Mouse (Mus musculus) adrenal gland, adult 8-10 months (tissue): ENCODE data around the gene Abcc4. TPM values are rescaled to one million over a fixed set of nuclear protein-coding genes. Genes with fewer than 3 reads are reported as not detected.
"Not testable (repeated sequence)": the region's sequence is repeated elsewhere in the genome, so short reads cannot be mapped to it uniquely, and the experiment has no call there.

Experiments
- DNase-seq: peaks from one replicate; pipeline ENCODE4 v3.0.0; 2022
- total RNA-seq, 4 experiments: library from RNA; stranded (reverse); gene quantifications; 2 replicates each; pipeline ENCODE4 v1.2.4; 2022

The Abcc4 gene
- total RNA-seq, 4 experiments from 2014 or later, result 19.4 to 27.3 (median 22.7) TPM

- DNase-seq, result no peak
Measured at GRCm38 (mm10) chr14:118676308-118676994, 29.6 kb downstream of the Abcc4 start.

GRCm38 (mm10) chr14:118674705-118675139, 31.3 kb downstream of the Abcc4 start:
- DNase-seq, result peak; percentile 34

- no peak for DNase-seq
Measured at GRCm38 (mm10) chr14:118674224-118674623, 31.8 kb downstream of the Abcc4 start.

GRCm38 (mm10) chr14:118673501-118673900, 32.5 kb downstream of the Abcc4 start:
- DNase-seq, result no peak

GRCm38 (mm10) chr14:118672931-118673330, 33.1 kb downstream of the Abcc4 start:
- not testable (repeated sequence) for DNase-seq

GRCm38 (mm10) chr14:118667499-118667898, 38.5 kb downstream of the Abcc4 start:
- no peak for DNase-seq

- DNase-seq, result no peak
Measured at GRCm38 (mm10) chr14:118664661-118665060, 41.4 kb downstream of the Abcc4 start.

- DNase-seq, result no peak
Measured at GRCm38 (mm10) chr14:118662625-118663276, 43.3 kb downstream of the Abcc4 start.

- DNase-seq, result no peak
Measured at GRCm38 (mm10) chr14:118662124-118662523, 43.9 kb downstream of the Abcc4 start.

- DNase-seq, result no peak
Measured at GRCm38 (mm10) chr14:118659230-118659629, 46.8 kb downstream of the Abcc4 start.

GRCm38 (mm10) chr14:118658328-118658692, 47.7 kb downstream of the Abcc4 start:
- no peak for DNase-seq

GRCm38 (mm10) chr14:118657673-118658327, 48.2 kb downstream of the Abcc4 start:
- DNase-seq, result no peak

- no peak for DNase-seq
Measured at GRCm38 (mm10) chr14:118657206-118657605, 48.8 kb downstream of the Abcc4 start.

GRCm38 (mm10) chr14:118656036-118656435, 50.0 kb downstream of the Abcc4 start:
- no peak for DNase-seq

- DNase-seq, result no peak
Measured at GRCm38 (mm10) chr14:118654903-118655302, 51.1 kb downstream of the Abcc4 start.

GRCm38 (mm10) chr14:118651704-118652439, 54.1 kb downstream of the Abcc4 start:
- no peak for DNase-seq

- no peak for DNase-seq
Measured at GRCm38 (mm10) chr14:118649895-118650256, 56.1 kb downstream of the Abcc4 start.

GRCm38 (mm10) chr14:118649199-118649894, 56.7 kb downstream of the Abcc4 start:
- DNase-seq, result no peak

- not testable (repeated sequence) for DNase-seq
Measured at GRCm38 (mm10) chr14:118642940-118643591, 63.0 kb downstream of the Abcc4 start.

- no peak for DNase-seq
Measured at GRCm38 (mm10) chr14:118642140-118642539, 63.9 kb downstream of the Abcc4 start.

- DNase-seq, result no peak
Measured at GRCm38 (mm10) chr14:118638447-118639275, 67.4 kb downstream of the Abcc4 start.
